Comparison of ENCODE assay signal across 8 mouse cellular contexts in the genomic region with DNA sequence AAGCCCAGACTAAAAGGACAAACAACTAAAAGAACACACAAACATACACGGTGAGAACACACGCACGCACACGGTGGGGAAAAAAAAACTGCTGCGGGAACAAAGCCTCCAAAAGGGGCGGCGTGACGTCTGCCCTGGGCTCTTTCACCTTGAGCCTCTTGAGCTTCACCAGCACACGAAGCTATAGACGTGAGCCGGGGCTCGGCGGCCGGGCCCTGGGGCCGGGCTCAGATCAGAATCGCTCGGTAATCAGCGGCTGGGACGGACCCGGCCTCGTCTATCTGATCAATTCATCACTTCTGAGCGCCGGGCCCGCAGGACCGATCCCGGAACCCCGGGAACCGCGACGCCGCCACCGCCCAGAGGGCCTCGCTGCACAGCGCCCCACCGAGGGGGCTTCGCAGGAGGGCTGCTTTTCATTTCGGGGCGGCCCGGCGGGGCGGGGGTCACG. TPM values are rescaled to one million over a fixed set of nuclear protein-coding genes. Genes with fewer than 3 reads are reported as not detected.
DNase-seq lines count a peak whose midpoint lies in the region; ATAC-seq lines count a peak whose summit lies in the region.

No protein-coding gene starts in this region.

- H3K27ac ChIP-seq in embryonic facial prominence, embryonic 14.5 days (replicated peaks; ENCODE audit: low read depth, low read length), result peak overlapping the region; percentile 85
- H3K27ac ChIP-seq in intestine, embryonic 16.5 days (ENCODE audit: low read length), result peak overlapping the region; percentile 88

- peak overlapping the region; percentile 72 for H3K4me2 ChIP-seq in embryonic facial prominence, embryonic 14.5 days (ENCODE audit: low read depth, low read length)
- H3K4me2 ChIP-seq in intestine, embryonic 16.5 days (ENCODE audit: low read depth, low read length), result peak overlapping the region; percentile 79

- H3K9ac ChIP-seq in embryonic facial prominence, embryonic 14.5 days (ENCODE audit: low read depth, low read length), result peak overlapping the region; percentile 93
- H3K9ac ChIP-seq in intestine, embryonic 16.5 days (ENCODE audit: low read depth, low read length), result peak overlapping the region; percentile 85

- H3K4me1 ChIP-seq in embryonic facial prominence, embryonic 14.5 days (ENCODE audit: control insufficient read depth, insufficient read depth, low read length), result no peaks in the 10 kb centered on the region
- 0 out of 2 replicates have a peak, but pooled peaks cover 4% of the 10 kb centered on the region for H3K4me1 ChIP-seq in intestine, embryonic 16.5 days (ENCODE audit: control insufficient read depth, insufficient read depth, low read length)

- intact Hi-C loops in left cerebral cortex, postnatal 10 days (cut with DNase I), result no loop called here

- H3K27me3 ChIP-seq in embryonic facial prominence, embryonic 14.5 days (replicated peaks; ENCODE audit: control insufficient read depth, insufficient read depth, low read length), result no peaks in the 10 kb centered on the region
- no peaks in the 10 kb centered on the region for H3K27me3 ChIP-seq in intestine, embryonic 16.5 days (replicated peaks; ENCODE audit: control insufficient read depth, insufficient read depth, low read length)

- 0% methylated on average over 29 of the region's 42 CpGs for WGBS in embryonic facial prominence, embryonic 14.5 days
- WGBS in intestine, embryonic 16.5 days, result under 1% methylated on average over 42 of the region's 42 CpGs

- DNase-seq in left cerebral cortex, adult 18-20 months (ENCODE audit: low spot score in 2 of 2), result peak; percentile 21 to 39
- DNase-seq in left cerebral cortex, postnatal 10 days (ENCODE audit: extremely low spot score in 1 of 2, low spot score in 2 of 2), result no peak
- DNase-seq in R1 (ENCODE audit: low read depth, low spot score), result peak; percentile 72
- peak; percentile 21 for DNase-seq in embryonic facial prominence, embryonic 14.5 days (ENCODE audit: low spot score)
- DNase-seq in testis, postnatal 14 days (ENCODE audit: low spot score), result no peak
- no peak for DNase-seq in gastrocnemius, postnatal 25 days

- ATAC-seq in embryonic facial prominence, embryonic 14.5 days (ENCODE audit: low read depth), result peak; percentile 65
- peak; percentile 82 for ATAC-seq in intestine, embryonic 16.5 days
- peak; percentile 45 for ATAC-seq in megakaryocyte-erythroid progenitor cell, adult 5-6 weeks (replicated peaks; ENCODE audit: low FRiP score, low TSS enrichment, poor library complexity, severe bottlenecking)

- no peaks in the 10 kb centered on the region for H3K9me3 ChIP-seq in embryonic facial prominence, embryonic 14.5 days (ENCODE audit: control insufficient read depth, low read length)
- H3K9me3 ChIP-seq in intestine, embryonic 16.5 days (ENCODE audit: control insufficient read depth, low read length), result no peaks in the 10 kb centered on the region

- peaks cover 23% of the 10 kb centered on the region for H3K36me3 ChIP-seq in embryonic facial prominence, embryonic 14.5 days (ENCODE audit: control insufficient read depth, insufficient read depth, low read length)
- H3K36me3 ChIP-seq in intestine, embryonic 16.5 days (ENCODE audit: control insufficient read depth, insufficient read depth, low read length), result no peaks in the 10 kb centered on the region

- H3K4me3 ChIP-seq in embryonic facial prominence, embryonic 14.5 days (ENCODE audit: low read depth, low read length), result peak overlapping the region; percentile 76
- peak overlapping the region; percentile 80 for H3K4me3 ChIP-seq in intestine, embryonic 16.5 days (ENCODE audit: low read length)

RNA-seq across cellular contexts. Expression of gene Tmem167b, which starts 8.1 kb away (rescaled TPM):
- 10 to 100 TPM; 45.2 to 45.4 TPM for total RNA-seq in left cerebral cortex, adult 18-20 months (2021)
- total RNA-seq in left cerebral cortex, postnatal 10 days (2021), result 10 to 100 TPM; 40.3 to 41.0 TPM
- 46.3 and 46.8 TPM in 2 replicates for polyA plus RNA-seq in embryonic facial prominence, embryonic 14.5 days (2014; fragmentation: Nextera tagmentation; extraction: Ambion mirVana)
- 34.4 and 34.9 TPM in 2 replicates for polyA plus RNA-seq in intestine, embryonic 16.5 days (2015; fragmentation: Nextera tagmentation; extraction: Ambion mirVana)
- 8.1 and 15.6 TPM in 2 replicates for total RNA-seq in megakaryocyte-erythroid progenitor cell, adult 5-6 weeks (2014; fragmentation: Nextera tagmentation)
- 29.1 and 36.7 TPM in 2 replicates for total RNA-seq in megakaryocyte-erythroid progenitor cell, adult 5-6 weeks (2017)
- total RNA-seq in gastrocnemius, postnatal 25 days (2021), result 10 to 100 TPM; 13.0 to 15.1 TPM

RNA-seq across cellular contexts. Expression of gene Taf13, which starts 17.4 kb away (rescaled TPM):
- total RNA-seq in left cerebral cortex, adult 18-20 months (2021), result 10 to 100 TPM; 21.2 to 24.1 TPM
- total RNA-seq in left cerebral cortex, postnatal 10 days (2021), result 10 to 100 TPM; 25.2 to 26.6 TPM
- polyA plus RNA-seq in embryonic facial prominence, embryonic 14.5 days (2014; fragmentation: Nextera tagmentation; extraction: Ambion mirVana), result 40.2 and 40.4 TPM in 2 replicates
- 34.2 and 36.2 TPM in 2 replicates for polyA plus RNA-seq in intestine, embryonic 16.5 days (2015; fragmentation: Nextera tagmentation; extraction: Ambion mirVana)
- 8.2 and 16.8 TPM in 2 replicates for total RNA-seq in megakaryocyte-erythroid progenitor cell, adult 5-6 weeks (2014; fragmentation: Nextera tagmentation)
- total RNA-seq in megakaryocyte-erythroid progenitor cell, adult 5-6 weeks (2017), result 9.3 and 16.8 TPM in 2 replicates
- total RNA-seq in gastrocnemius, postnatal 25 days (2021), result 10 to 100 TPM; 17.6 to 18.3 TPM

RNA-seq across cellular contexts. Expression of gene 5330417C22Rik, which starts 17.8 kb away (rescaled TPM):
- 10 to 100 TPM; 30.6 to 30.9 TPM for total RNA-seq in left cerebral cortex, adult 18-20 months (2021)
- total RNA-seq in left cerebral cortex, postnatal 10 days (2021), result 10 to 100 TPM; 19.9 to 22.2 TPM
- polyA plus RNA-seq in embryonic facial prominence, embryonic 14.5 days (2014; fragmentation: Nextera tagmentation; extraction: Ambion mirVana), result 2.2 and 2.5 TPM in 2 replicates
- 15.5 and 18.0 TPM in 2 replicates for polyA plus RNA-seq in intestine, embryonic 16.5 days (2015; fragmentation: Nextera tagmentation; extraction: Ambion mirVana)
- 0.49 TPM in 1 of 2 replicates, not detected in the other for total RNA-seq in megakaryocyte-erythroid progenitor cell, adult 5-6 weeks (2014; fragmentation: Nextera tagmentation)
- 5.0 TPM in 1 of 2 replicates, not detected in the other for total RNA-seq in megakaryocyte-erythroid progenitor cell, adult 5-6 weeks (2017)
- not detected for total RNA-seq in gastrocnemius, postnatal 25 days (2021)

RNA-seq across cellular contexts. Expression of gene 1700013F07Rik, which starts 20.2 kb away (rescaled TPM):
- 1 to 10 TPM in 1 of 2 experiments, under 1 TPM in 1; 1.00 to 2.8 TPM for total RNA-seq in left cerebral cortex, adult 18-20 months (2021)
- 1 to 10 TPM; 2.3 to 2.9 TPM for total RNA-seq in left cerebral cortex, postnatal 10 days (2021)
- 0.63 and 1.1 TPM in 2 replicates for polyA plus RNA-seq in embryonic facial prominence, embryonic 14.5 days (2014; fragmentation: Nextera tagmentation; extraction: Ambion mirVana)
- polyA plus RNA-seq in intestine, embryonic 16.5 days (2015; fragmentation: Nextera tagmentation; extraction: Ambion mirVana), result not detected in 2 replicates
- total RNA-seq in megakaryocyte-erythroid progenitor cell, adult 5-6 weeks (2014; fragmentation: Nextera tagmentation), result not detected in 2 replicates
- not detected in 2 replicates for total RNA-seq in megakaryocyte-erythroid progenitor cell, adult 5-6 weeks (2017)
- not detected for total RNA-seq in gastrocnemius, postnatal 25 days (2021)

RNA-seq across cellular contexts. Expression of gene Wdr47, which starts 36.9 kb away (rescaled TPM):
- total RNA-seq in left cerebral cortex, adult 18-20 months (2021), result 100 to 1,000 TPM; 123 to 138 TPM
- total RNA-seq in left cerebral cortex, postnatal 10 days (2021), result 100 to 1,000 TPM; 150 to 164 TPM
- polyA plus RNA-seq in embryonic facial prominence, embryonic 14.5 days (2014; fragmentation: Nextera tagmentation; extraction: Ambion mirVana), result 16.3 and 17.9 TPM in 2 replicates
- 6.4 and 7.1 TPM in 2 replicates for polyA plus RNA-seq in intestine, embryonic 16.5 days (2015; fragmentation: Nextera tagmentation; extraction: Ambion mirVana)
- 3.9 and 7.8 TPM in 2 replicates for total RNA-seq in megakaryocyte-erythroid progenitor cell, adult 5-6 weeks (2014; fragmentation: Nextera tagmentation)
- total RNA-seq in megakaryocyte-erythroid progenitor cell, adult 5-6 weeks (2017), result 5.4 and 19.6 TPM in 2 replicates
- total RNA-seq in gastrocnemius, postnatal 25 days (2021), result 1 to 10 TPM; 3.0 to 6.4 TPM

Comparison
In these comparisons a context has a peak if more than half of its experiments do, and no peak if none do; other contexts are left out.
1. DNase-seq: peak in left cerebral cortex, adult 18-20 months (2 of 2), R1 (single experiment) and embryonic facial prominence, embryonic 14.5 days (single experiment); none in left cerebral cortex, postnatal 10 days (0 of 2), testis, postnatal 14 days (single experiment) and gastrocnemius, postnatal 25 days (single experiment).
2. Peak in every context shown above with its lines, with median percentiles within 50 percentile points of each other: ATAC-seq.